Mouse (Mus musculus) E14TG2a.4 (cell line): ENCODE measurements around the gene Mfng.

Experiments used
- CTCF ChIP-seq: conservative IDR thresholded peaks from 2 replicates; pipeline ENCODE4 v1.5.1; 2014; ENCODE audit warnings: low read length
- NANOG ChIP-seq: IDR thresholded peaks from 2 replicates; pipeline ENCODE4 v1.6.1; 2014; ENCODE audit warnings: borderline replicate concordance, low read length, mixed read lengths
- POU5F1 ChIP-seq: IDR thresholded peaks from 2 replicates; pipeline ENCODE4 v1.6.1; 2014; ENCODE audit warnings: low read length, borderline replicate concordance

GRCm38 (mm10) chr15:78755966-78756725 is 17.1 kb downstream of the Mfng start:
- no peak for TF ChIP-seq CTCF
- no peak for TF ChIP-seq NANOG
- no peak for TF ChIP-seq POU5F1
